Mouse (Mus musculus) embryonic fibroblast, embryonic 13.5 days (primary cell): Measurements from ENCODE around the gene Med19.

Source experiments
- CTCF ChIP-seq: IDR thresholded peaks from 2 replicates; pipeline ENCODE4 v1.5.1; 2011; ENCODE audit warnings: mild to moderate bottlenecking, control low read depth, low read length, moderate library complexity, borderline replicate concordance; ENCODE audit not compliant: insufficient read depth
- POLR2A ChIP-seq: IDR thresholded peaks from 2 replicates; pipeline ENCODE4 v1.6.1; 2011; ENCODE audit warnings: low read depth, mild to moderate bottlenecking, control low read depth, low read length, moderate library complexity

GRCm38 (mm10) chr2:84669828-84670568 lies 8.2 kb upstream of the Med19 start:
- no peak for TF ChIP-seq POLR2A
- TF ChIP-seq CTCF, result no peak
